Mouse (Mus musculus) embryonic facial prominence, embryonic 12.5 days (tissue): Measurements from ENCODE around the gene Olfr685. TPM values are rescaled to one million over a fixed set of nuclear protein-coding genes. Genes with fewer than 3 reads are reported as not detected.

Source experiments
- polyA plus RNA-seq: library from polyadenylated mRNA; unstranded; fragments of >200 nt; fragmentation: Nextera tagmentation; extraction: Ambion mirVana; gene quantifications from 2 replicates; pipeline ENCODE4 v1.2.1, GENCODE M21; 2016

Gene Olfr685
- polyA plus RNA-seq, 1 experiment from 2014 or later: not detected

Other genes starting within 250 kb of the Olfr685 start
- not detected in 2 replicates for gene Olfr670, start 223.4 kb downstream of the Olfr685 start, polyA plus RNA-seq
- gene Olfr671, start 206.9 kb downstream of the Olfr685 start, polyA plus RNA-seq: not detected in 2 replicates
- not detected in 2 replicates for gene Olfr672, start 184.0 kb downstream of the Olfr685 start, polyA plus RNA-seq
- gene Olfr675, start 157.6 kb downstream of the Olfr685 start, polyA plus RNA-seq: not detected in 2 replicates
- not detected in 2 replicates for gene Olfr676, start 153.3 kb downstream of the Olfr685 start, polyA plus RNA-seq
- gene Olfr677, start 134.6 kb downstream of the Olfr685 start, polyA plus RNA-seq: not detected in 2 replicates
- not detected in 2 replicates for gene Olfr678, start 121.5 kb downstream of the Olfr685 start, polyA plus RNA-seq
- not detected in 2 replicates for gene Olfr679, start 104.8 kb downstream of the Olfr685 start, polyA plus RNA-seq
- gene Olfr680-ps1, start 93.2 kb downstream of the Olfr685 start, polyA plus RNA-seq: not detected in 2 replicates
- gene Olfr681, start 69.2 kb downstream of the Olfr685 start, polyA plus RNA-seq: not detected in 2 replicates
- not detected in 2 replicates for gene Olfr683, start 39.0 kb downstream of the Olfr685 start, polyA plus RNA-seq
- not detected in 2 replicates for gene Olfr684, start 22.4 kb downstream of the Olfr685 start, polyA plus RNA-seq
- gene Olfr686, start 21.5 kb upstream of the Olfr685 start, polyA plus RNA-seq: not detected in 2 replicates
- not detected in 2 replicates for gene Olfr688, start 102.1 kb upstream of the Olfr685 start, polyA plus RNA-seq
- gene Olfr689, start 125.2 kb upstream of the Olfr685 start, polyA plus RNA-seq: not detected in 2 replicates
- not detected in 2 replicates for gene Olfr690, start 148.1 kb upstream of the Olfr685 start, polyA plus RNA-seq
- not detected in 2 replicates for gene Olfr691, start 156.3 kb upstream of the Olfr685 start, polyA plus RNA-seq
- not detected in 2 replicates for gene Olfr692, start 182.2 kb upstream of the Olfr685 start, polyA plus RNA-seq
- not detected in 2 replicates for gene Gm5901, start 189.0 kb upstream of the Olfr685 start, polyA plus RNA-seq
- 46.1 and 47.6 TPM in 2 replicates for gene Fam160a2, start 214.0 kb upstream of the Olfr685 start, polyA plus RNA-seq
- gene Cnga4, start 218.6 kb upstream of the Olfr685 start, polyA plus RNA-seq: 0.08 TPM in 1 of 2 replicates, not detected in the other
- gene Cckbr, start 239.7 kb upstream of the Olfr685 start, polyA plus RNA-seq: 0.31 and 0.47 TPM in 2 replicates